Comparison of ENCODE assay signal across 12 mouse cellular contexts in the genomic region with DNA sequence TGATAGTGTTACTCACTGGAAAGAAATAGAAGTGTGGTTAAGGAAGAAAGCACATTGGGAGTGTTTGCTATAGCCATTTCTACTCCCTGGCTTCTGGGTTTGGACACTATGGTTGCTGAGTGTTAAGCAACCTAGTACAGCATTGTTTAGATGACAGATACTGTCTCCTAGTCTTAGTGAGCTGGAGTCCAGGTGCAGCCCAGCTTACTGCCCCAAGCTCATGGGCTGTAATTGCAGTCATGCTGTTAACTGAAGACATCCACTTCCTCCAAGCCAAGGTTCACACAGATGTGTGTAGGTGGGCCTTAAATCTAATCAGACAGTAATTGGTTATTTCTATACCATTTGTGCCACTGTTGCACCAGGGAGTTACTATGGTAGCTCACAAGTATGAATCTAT.
"Had no signal": no experiment of that assay in that cellular context is flagged by ENCODE, and none has a peak within 500 bp of the region (broad histone marks: within the 10 kb centered on the region; RNA-seq: fewer than 3 reads in every experiment).

No protein-coding gene starts in this region.

- ATAC-seq: midbrain, embryonic 16.5 days had no signal

- DNase-seq: kidney, adult 18-20 months; kidney, postnatal 14 days; lung, postnatal 14 days; right cerebral cortex, postnatal 14 days; thymus, postnatal 36 days had no signal

- H3K4me2 ChIP-seq: lung, embryonic 15.5 days; midbrain, embryonic 12.5 days; neural tube, embryonic 13.5 days had no signal

- H3K27me3 ChIP-seq: lung, embryonic 15.5 days; midbrain, embryonic 12.5 days; neural tube, embryonic 13.5 days had no signal

- H3K9ac ChIP-seq: liver, embryonic 14.5 days; lung, embryonic 15.5 days; midbrain, embryonic 12.5 days; neural tube, embryonic 13.5 days had no signal

- H3K4me3 ChIP-seq: left cerebral cortex, adult 2 months; limb, embryonic 10.5 days; lung, embryonic 15.5 days; midbrain, embryonic 12.5 days; neural tube, embryonic 13.5 days had no signal

- H3K27ac ChIP-seq: left cerebral cortex, adult 2 months; limb, embryonic 10.5 days; liver, embryonic 14.5 days; lung, embryonic 15.5 days; midbrain, embryonic 12.5 days; neural tube, embryonic 13.5 days had no signal

- H3K9me3 ChIP-seq: limb, embryonic 10.5 days; lung, embryonic 15.5 days; midbrain, embryonic 12.5 days; neural tube, embryonic 13.5 days had no signal
